Mouse (Mus musculus) limb, embryonic 11.5 days (tissue): ENCODE results near the gene Zfp865. TPM values are rescaled to one million over a fixed set of nuclear protein-coding genes. Genes with fewer than 3 reads are reported as not detected.
"Not testable (repeated sequence)": the region's sequence is repeated elsewhere in the genome, so short reads cannot be mapped to it uniquely, and the experiment has no call there.

Experiments used
- ATAC-seq: fragments of 200-750 bp; cut with Nextera tagmentation; 2 replicates; pipeline ENCODE4 v1.8.0; 2017; ENCODE audit warnings: low read depth; ENCODE audit not compliant: insufficient number of reproducible peaks, low FRiP score, low TSS enrichment
- DNase-seq: peaks from one replicate; pipeline ENCODE4 v3.0.0-alpha.2; 2015; ENCODE audit warnings: low spot score
- H3K27ac ChIP-seq: fragments of 300-500 bp; sonication (generic); replicated peaks from 2 replicates; pipeline ENCODE4 v1.5.1; 2014; ENCODE audit warnings: low read depth, mild to moderate bottlenecking, low read length
- H3K27me3 ChIP-seq: fragments of 300-500 bp; sonication (generic); 2 replicates; pipeline ENCODE4 v1.6.1; 2014; ENCODE audit warnings: mild to moderate bottlenecking, low read length, mixed read lengths; ENCODE audit not compliant: control insufficient read depth, insufficient read depth
- H3K36me3 ChIP-seq: fragments of 300-500 bp; sonication (generic); 2 replicates; pipeline ENCODE4 v1.6.1; 2014; ENCODE audit warnings: mild to moderate bottlenecking, low read length, moderate library complexity, mixed read lengths; ENCODE audit not compliant: control insufficient read depth, insufficient read depth
- H3K4me1 ChIP-seq: fragments of 300-500 bp; sonication (generic); 2 replicates; pipeline ENCODE4 v1.6.1; 2014; ENCODE audit warnings: low read length, mixed read lengths; ENCODE audit not compliant: control insufficient read depth, insufficient read depth
- H3K4me2 ChIP-seq: fragments of 300-500 bp; sonication (generic); 2 replicates; pipeline ENCODE4 v1.6.1; 2014; ENCODE audit warnings: low read depth, mild to moderate bottlenecking, moderate library complexity; ENCODE audit not compliant: severe bottlenecking
- H3K4me3 ChIP-seq: fragments of 300-500 bp; sonication (generic); 2 replicates; pipeline ENCODE4 v1.5.1; 2014; ENCODE audit warnings: low read depth, low read length
- H3K9ac ChIP-seq: fragments of 300-500 bp; sonication (generic); 2 replicates; pipeline ENCODE4 v1.6.1; 2014; ENCODE audit warnings: mild to moderate bottlenecking, low read length
- H3K9me3 ChIP-seq: fragments of 300-500 bp; sonication (generic); 2 replicates; pipeline ENCODE4 v1.6.1; 2016; ENCODE audit warnings: low read length; ENCODE audit not compliant: control insufficient read depth
- WGBS: fragments of 180-500 bp; shearing (Covaris S2); extraction: QIAGEN DNeasy Blood & Tissue Kit; methylation state at CpG from one replicate; pipeline ENCODE4 v1.1.7; 2014; 5-methylcytosine and 5-hydroxymethylcytosine counted together
- polyA plus RNA-seq: library from polyadenylated mRNA; unstranded; fragments of >200 nt; fragmentation: Nextera tagmentation; extraction: Ambion mirVana; gene quantifications from 2 replicates; pipeline ENCODE4 v1.2.1, GENCODE M21; 2014

Zfp865 gene
- polyA plus RNA-seq, 1 experiment from 2014 or later = 7.5 TPM

- WGBS = 46% methylated on average over 59 of the region's 59 CpGs
- peaks cover 22% of the 10 kb centered on the region for H3K27me3 ChIP-seq
- peaks cover 4% of the 10 kb centered on the region; the same call in 1 of the 2 replicates for H3K9me3 ChIP-seq
- H3K4me3 ChIP-seq = peak overlapping the region; percentile 12; the same call in 1 of the 2 replicates
- H3K9ac ChIP-seq = peak overlapping the region; percentile 35; the same call in 1 of the 2 replicates
- peaks cover 2% of the 10 kb centered on the region for H3K36me3 ChIP-seq
- no peak overlapping the region for H3K27ac ChIP-seq
- no peak for ATAC-seq
- peaks cover 10% of the 10 kb centered on the region for H3K4me1 ChIP-seq
- peak overlapping the region; percentile 15; the same call in 1 of the 2 replicates for H3K4me2 ChIP-seq
- no peak for DNase-seq
Measured at GRCm38 (mm10) chr7:4993999-4994788, 26.0 kb upstream of the Zfp865 start.

GRCm38 (mm10) chr7:4995268-4996002 lies 24.7 kb upstream of the Zfp865 start:
- Histone ChIP-seq H3K27me3 (peaks cover 22% of the 10 kb centered on the region), H3K9me3 (peaks cover 4% of the 10 kb centered on the region; the same call in 1 of the 2 replicates), H3K4me1 (peaks cover 10% of the 10 kb centered on the region), H3K27ac (no peak overlapping the region), H3K36me3 (peaks cover 2% of the 10 kb centered on the region), H3K4me3 (peak overlapping the region; percentile 76), H3K4me2 (peak overlapping the region; percentile 82), H3K9ac (peak overlapping the region; percentile 84)
- DNase-seq (no peak), ATAC-seq (peak; percentile 17; the same call in 1 of the 2 replicates)
- WGBS = 8% methylated on average over 17 of the region's 19 CpGs

GRCm38 (mm10) chr7:4996003-4996895 lies 23.9 kb upstream of the Zfp865 start, which contains the start of gene Zfp579:
TSS of gene Zfp579 (minus strand) at chr7:4996158.
- Histone ChIP-seq H3K27ac (0 out of 2 replicates have a peak within 1 kb of the TSS, but pooled peaks have one; percentile 21), H3K9ac (peak within 1 kb of the TSS; percentile 84), H3K4me1 (peaks cover 10% of the 10 kb centered on the region), H3K36me3 (peaks cover 2% of the 10 kb centered on the region), H3K4me3 (peak within 1 kb of the TSS; percentile 76), H3K27me3 (peaks cover 22% of the 10 kb centered on the region), H3K9me3 (peaks cover 4% of the 10 kb centered on the region; the same call in 1 of the 2 replicates), H3K4me2 (peak within 1 kb of the TSS; percentile 82)
- DNase-seq (peak; percentile 93), ATAC-seq (peak; percentile 85)
- WGBS = 9% methylated on average over 14 of the region's 26 CpGs

- Histone ChIP-seq H3K9ac (no peak overlapping the region), H3K27me3 (peaks cover 22% of the 10 kb centered on the region), H3K4me3 (no peak overlapping the region), H3K4me2 (peak overlapping the region; percentile 82), H3K36me3 (peaks cover 2% of the 10 kb centered on the region), H3K9me3 (peaks cover 4% of the 10 kb centered on the region; the same call in 1 of the 2 replicates), H3K4me1 (peaks cover 10% of the 10 kb centered on the region), H3K27ac (no peak overlapping the region)
- WGBS = 80% methylated on average over 6 of the region's 8 CpGs
- DNase-seq = no peak
- ATAC-seq = no peak
Measured at GRCm38 (mm10) chr7:4996934-4997333, 23.2 kb upstream of the Zfp865 start.

GRCm38 (mm10) chr7:4999876-5000275 lies 20.3 kb upstream of the Zfp865 start:
- H3K36me3 ChIP-seq = no peaks in the 10 kb centered on the region
- DNase-seq (no peak), ATAC-seq (no peak)
- no peak overlapping the region for H3K4me2 ChIP-seq
- 74% methylated on average over 2 of the region's 2 CpGs for WGBS
- H3K27me3 ChIP-seq = peaks cover under 1% of the 10 kb centered on the region
- no peak overlapping the region for H3K9ac ChIP-seq
- H3K4me3 ChIP-seq = no peak overlapping the region
- no peaks in the 10 kb centered on the region for H3K9me3 ChIP-seq
- peaks cover 10% of the 10 kb centered on the region for H3K4me1 ChIP-seq
- H3K27ac ChIP-seq = no peak overlapping the region

GRCm38 (mm10) chr7:5002876-5003275 lies 17.3 kb upstream of the Zfp865 start:
- DNase-seq, ATAC-seq, H3K27ac ChIP-seq, H3K4me1 ChIP-seq, H3K4me2 ChIP-seq, H3K9ac ChIP-seq, H3K27me3 ChIP-seq, H3K9me3 ChIP-seq, H3K36me3 ChIP-seq, H3K4me3 ChIP-seq: not testable (repeated sequence)
- WGBS = 70% methylated on average over 8 of the region's 8 CpGs

- no peak for ATAC-seq
- Histone ChIP-seq H3K9ac (no peak overlapping the region), H3K27me3 (no peaks in the 10 kb centered on the region), H3K4me3 (no peak overlapping the region), H3K4me1 (peaks cover 1% of the 10 kb centered on the region; the same call in 1 of the 2 replicates), H3K4me2 (no peak overlapping the region), H3K36me3 (peaks cover 52% of the 10 kb centered on the region), H3K9me3 (no peaks in the 10 kb centered on the region; the same call in 1 of the 2 replicates), H3K27ac (no peak overlapping the region)
- DNase-seq = no peak
- WGBS = 96% methylated on average over 26 of the region's 26 CpGs
Measured at GRCm38 (mm10) chr7:5008229-5008628, 11.9 kb upstream of the Zfp865 start.
